Mouse (Mus musculus) adrenal gland, postnatal 4 days (tissue): Measurements from ENCODE around the gene Ces2h. TPM values are rescaled to one million over a fixed set of nuclear protein-coding genes. Genes with fewer than 3 reads are reported as not detected.
"Not testable (repeated sequence)": the region's sequence is repeated elsewhere in the genome, so short reads cannot be mapped to it uniquely, and the experiment has no call there.

Experiments
- DNase-seq, 2 experiments: peaks; one replicate each; pipeline ENCODE4 v3.0.0; 2021 to 2022; ENCODE audit warnings: low spot score in 2 of 2, mixed read lengths in 2 of 2
- long read RNA-seq, 2 experiments: library from polyadenylated mRNA; stranded (forward); transcript quantifications; one replicate each; pipeline ENCODE4 v2.0.0; 2021
- total RNA-seq, 2 experiments: library from RNA; stranded (reverse); gene quantifications; 2 replicates each; pipeline ENCODE4 v1.2.3; 2021

The Ces2h gene
- under 1 TPM; 0.34 to 0.85 TPM for total RNA-seq
- long read RNA-seq, experiment 1, partial matches to known transcripts, result 0 of 1 reads
- long read RNA-seq, experiment 1, other reads (novel, unspliced or antisense), result 0 of 1 reads
- long read RNA-seq, experiment 2, result 0 reads

GRCm38 (mm10) chr8:105000586-105000985 is at the start of gene Ces2h:
Gene Ces2h (plus strand): TSS chr8:105000853.
- DNase-seq, result no peak

- DNase-seq, result no peak
Observed at GRCm38 (mm10) chr8:104961537-104961961, 39.1 kb upstream of the Ces2h start, which contains the start of gene Ces2g. Gene Ces2g (plus strand): TSS chr8:104961718.

GRCm38 (mm10) chr8:104962229-104962901 is 38.3 kb upstream of the Ces2h start:
- no peak for DNase-seq

GRCm38 (mm10) chr8:104963375-104963894 is 37.2 kb upstream of the Ces2h start:
- no peak for DNase-seq

GRCm38 (mm10) chr8:104984126-104984525 is 16.5 kb upstream of the Ces2h start:
- no peak for DNase-seq

GRCm38 (mm10) chr8:104984942-104985341 is 15.7 kb upstream of the Ces2h start:
- no peak for DNase-seq

- DNase-seq, result no peak
Observed at GRCm38 (mm10) chr8:104998191-104998590, 2.5 kb upstream of the Ces2h start.

GRCm38 (mm10) chr8:104999183-104999582 is 1.5 kb upstream of the Ces2h start:
- no peak for DNase-seq

GRCm38 (mm10) chr8:105010000-105010399 is 9.3 kb downstream of the Ces2h start:
- DNase-seq, result no peak

- no peak for DNase-seq
Observed at GRCm38 (mm10) chr8:105011136-105011535, 10.5 kb downstream of the Ces2h start.

- no peak for DNase-seq
Observed at GRCm38 (mm10) chr8:105014391-105014790, 13.7 kb downstream of the Ces2h start.

GRCm38 (mm10) chr8:105021954-105022353 is 21.3 kb downstream of the Ces2h start:
- DNase-seq, result no peak

- DNase-seq, result no peak
Observed at GRCm38 (mm10) chr8:105023087-105023486, 22.4 kb downstream of the Ces2h start.

- DNase-seq, result no peak
Observed at GRCm38 (mm10) chr8:105025050-105025449, 24.4 kb downstream of the Ces2h start.

GRCm38 (mm10) chr8:105043510-105043909 is 42.9 kb downstream of the Ces2h start:
- DNase-seq, result no peak

- DNase-seq, result no peak
Observed at GRCm38 (mm10) chr8:105045824-105046401, 45.3 kb downstream of the Ces2h start.

- DNase-seq, result no peak
Observed at GRCm38 (mm10) chr8:105048371-105048854, 47.8 kb downstream of the Ces2h start, which contains the start of gene Ces3a. Gene Ces3a (plus strand): TSS chr8:105048601.

- no peak for DNase-seq
Observed at GRCm38 (mm10) chr8:105056211-105056610, 55.6 kb downstream of the Ces2h start.

GRCm38 (mm10) chr8:105060056-105060455 is 59.4 kb downstream of the Ces2h start:
- DNase-seq, result no peak

GRCm38 (mm10) chr8:105066761-105067160 is 66.1 kb downstream of the Ces2h start:
- no peak for DNase-seq

GRCm38 (mm10) chr8:105067905-105068304 is 67.3 kb downstream of the Ces2h start:
- not testable (repeated sequence) for DNase-seq

GRCm38 (mm10) chr8:105068971-105069370 is 68.3 kb downstream of the Ces2h start:
- DNase-seq, result no peak
